Mouse (Mus musculus) bone marrow, adult 2 months (tissue): ENCODE results near the gene Pnldc1. TPM values are rescaled to one million over a fixed set of nuclear protein-coding genes. Genes with fewer than 3 reads are reported as not detected.
"Not testable (repeated sequence)": the region's sequence is repeated elsewhere in the genome, so short reads cannot be mapped to it uniquely, and the experiment has no call there.

Experiments
- H3K27ac ChIP-seq: fragments of 200-500 bp; 2 replicates; pipeline ENCODE4 v1.5.1; 2012; ENCODE audit warnings: low read depth, mild to moderate bottlenecking, control low read depth, inconsistent platforms, low read length; ENCODE audit not compliant: control insufficient read depth, poor library complexity, insufficient read depth
- H3K4me1 ChIP-seq: fragments of 200-500 bp; 2 replicates; pipeline ENCODE4 v1.6.1; 2011; ENCODE audit warnings: low read length; ENCODE audit not compliant: control insufficient read depth, insufficient read depth
- H3K4me3 ChIP-seq: fragments of 200-500 bp; replicated peaks from 2 replicates; pipeline ENCODE3; 2011; ENCODE audit warnings: mild to moderate bottlenecking, low read depth, low read length, control low read depth; ENCODE audit not compliant: control insufficient read depth
- CTCF ChIP-seq: fragments of 200-500 bp; IDR thresholded peaks from 2 replicates; pipeline ENCODE4 v1.5.1; 2011; ENCODE audit warnings: low read length, control low read depth; ENCODE audit not compliant: control insufficient read depth, insufficient read depth
- POLR2A ChIP-seq: fragments of 200-500 bp; IDR thresholded peaks from 2 replicates; pipeline ENCODE4 v1.6.1; 2011; ENCODE audit warnings: low read depth, mild to moderate bottlenecking, control low read depth, low read length, borderline replicate concordance; ENCODE audit not compliant: control insufficient read depth
- WGBS: fragments of 180-500 bp; shearing (Covaris S2); methylation state at CpG from one replicate; pipeline ENCODE4 v1.1.7; 2018; 5-methylcytosine and 5-hydroxymethylcytosine counted together
- polyA plus RNA-seq: library from polyadenylated mRNA; stranded (reverse); fragments of >200 nt; gene quantifications from 2 replicates; pipeline ENCODE4 v1.2.4, GENCODE M21; 2011; ENCODE audit warnings: low replicate concordance; ENCODE audit not compliant: missing spikeins, insufficient read depth, insufficient read length

The Pnldc1 gene
- polyA plus RNA-seq, 1 experiment, result 3.7 TPM

DNA sequence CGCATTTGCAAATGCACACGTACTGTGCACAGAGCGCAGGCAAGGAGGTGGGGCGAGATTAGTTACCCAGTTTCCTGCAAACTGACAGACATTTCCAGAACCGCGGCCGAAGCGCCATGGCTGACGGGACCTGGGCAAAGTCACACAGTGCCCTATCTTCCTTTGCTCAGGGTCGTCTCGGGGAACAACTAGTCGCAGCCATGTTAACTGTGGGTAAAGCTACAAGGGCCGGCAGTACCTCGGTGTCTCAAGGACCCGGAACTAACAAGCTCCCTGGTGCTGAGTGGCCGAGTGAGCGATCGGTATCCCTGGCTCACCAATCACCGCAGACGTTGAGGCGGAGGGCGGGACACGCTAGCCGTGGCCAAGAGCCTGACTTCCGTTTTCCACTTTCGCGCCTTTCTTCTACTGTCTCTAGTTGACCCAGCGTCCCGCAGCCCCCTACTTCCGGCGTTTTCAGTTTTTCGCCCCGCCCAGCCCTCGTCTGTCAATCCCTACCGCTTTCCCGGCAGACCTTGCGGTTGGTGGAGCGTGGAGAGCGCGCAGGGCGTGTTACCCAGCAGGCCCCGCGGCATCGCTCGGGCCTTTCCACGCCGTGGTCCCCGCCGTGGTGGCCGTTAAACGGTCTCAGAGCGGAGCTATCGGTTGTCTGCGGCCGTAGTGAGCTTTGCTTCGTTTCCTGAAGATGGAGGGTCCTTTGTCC, 6.0 kb upstream of the Pnldc1 start, which contains the start of gene Mrpl18:
Mrpl18 (minus strand) TSS at position 465 of the 703 bp plus-strand sequence.
- H3K4me1 ChIP-seq, result no peaks in the 10 kb centered on the region
- TF ChIP-seq POLR2A (peak; percentile 71; the same call in 1 of the 2 replicates), CTCF (no peak)
- peak within 1 kb of the TSS; percentile 82 for H3K27ac ChIP-seq
- WGBS, result under 1% methylated on average over 56 of the region's 56 CpGs
- H3K4me3 ChIP-seq, result peak within 1 kb of the TSS; percentile 94

DNA sequence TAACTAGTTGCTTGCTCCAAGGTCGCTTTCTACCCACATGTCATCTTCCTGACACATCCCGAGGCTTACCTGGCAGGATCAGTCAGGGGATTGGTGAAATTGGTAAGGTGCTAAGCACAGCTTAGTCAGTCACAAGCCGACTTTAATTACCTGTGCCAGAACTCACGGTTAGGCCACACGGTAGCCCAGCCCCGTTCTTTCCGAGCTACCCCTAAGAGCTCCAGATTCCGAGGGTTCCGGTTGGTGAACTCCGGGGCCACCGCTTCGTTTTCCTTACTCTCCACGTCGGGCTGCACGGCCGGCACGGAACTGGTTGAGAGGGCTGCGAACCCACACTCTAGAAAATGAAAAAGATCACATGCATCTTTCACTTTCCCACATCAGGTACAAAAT, 5.5 kb upstream of the Pnldc1 start, which contains the start of gene Tcp1:
Tcp1 (plus strand) TSS at position 214 of the 393 bp plus-strand sequence.
- WGBS, result 1% methylated on average over 18 of the region's 18 CpGs
- TF ChIP-seq POLR2A (no peak), CTCF (no peak)
- Histone ChIP-seq H3K27ac (peak within 1 kb of the TSS; percentile 82), H3K4me1 (no peaks in the 10 kb centered on the region), H3K4me3 (peak within 1 kb of the TSS; percentile 94)

DNA sequence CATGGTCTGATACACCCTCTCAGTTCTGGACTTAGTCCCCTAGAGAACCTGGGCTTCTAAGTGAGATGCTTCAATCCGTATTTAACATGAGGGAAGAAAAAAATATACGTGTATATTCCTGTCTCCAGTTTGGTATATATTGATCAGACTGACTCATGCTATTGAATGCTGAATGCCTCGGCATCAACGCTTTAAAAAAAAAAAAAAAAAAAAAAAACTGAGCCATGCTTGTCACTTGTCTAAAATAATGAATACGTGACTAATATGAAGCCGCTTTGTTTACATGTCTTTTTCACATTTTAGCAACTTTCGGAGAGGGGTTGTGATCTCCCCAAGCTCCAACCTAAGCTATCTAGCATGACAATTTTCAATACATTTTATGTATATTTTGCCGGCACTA, 361 bp upstream of the Pnldc1 start:
- H3K4me1 ChIP-seq, result no peaks in the 10 kb centered on the region
- WGBS, result 88% methylated on average over 8 of the region's 8 CpGs
- no peak for TF ChIP-seq POLR2A
- no peak for TF ChIP-seq CTCF

DNA sequence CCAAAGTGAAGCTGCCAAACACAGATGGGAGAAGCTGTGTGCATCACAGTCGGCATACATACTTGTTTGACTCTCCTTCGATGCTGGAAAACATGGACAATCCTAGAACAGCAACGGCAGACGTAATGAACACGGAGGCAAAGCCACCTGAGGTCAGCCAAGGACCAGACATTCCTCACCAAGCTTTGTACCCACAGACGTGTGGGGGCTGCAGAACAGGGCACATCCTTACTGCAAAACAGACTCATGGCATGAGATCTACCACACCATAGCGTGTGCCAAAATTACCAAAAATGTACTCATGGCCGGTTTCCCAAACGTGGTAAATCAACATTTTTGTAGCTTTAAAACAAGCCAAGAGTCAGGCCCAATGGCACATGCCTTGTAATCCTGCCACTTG, 3.6 kb downstream of the Pnldc1 start:
- WGBS, result 87% methylated on average over 9 of the region's 9 CpGs
- Histone ChIP-seq H3K27ac (no peak overlapping the region), H3K4me1 (no peaks in the 10 kb centered on the region), H3K4me3 (no peak overlapping the region)
- TF ChIP-seq POLR2A (no peak), CTCF (no peak)

More for the DNA sequence above, 361 bp upstream of the Pnldc1 start:
- Histone ChIP-seq H3K4me3 (no peak overlapping the region), H3K27ac (no peak overlapping the region)

DNA sequence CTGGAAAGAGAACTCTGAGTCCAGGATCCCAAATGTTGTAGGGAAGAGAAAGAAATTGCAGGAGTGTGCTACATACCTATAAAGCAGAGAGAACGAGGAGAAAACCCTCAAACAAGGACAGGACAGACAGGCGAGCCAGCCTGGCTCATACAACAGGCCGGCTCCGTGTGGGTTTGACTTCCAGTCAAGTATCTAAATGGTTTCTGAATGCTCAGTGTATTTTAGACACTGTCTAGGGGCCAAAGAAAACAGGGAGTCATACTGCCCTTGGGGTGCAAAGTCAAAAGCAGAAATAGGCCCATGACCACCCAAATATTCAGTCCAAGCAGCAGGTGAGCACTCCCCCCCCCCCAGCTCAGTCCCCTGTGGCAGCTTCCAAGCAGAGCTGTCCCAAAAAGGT, 4.2 kb downstream of the Pnldc1 start:
- no peak for TF ChIP-seq POLR2A
- no peak for TF ChIP-seq CTCF
- H3K4me3 ChIP-seq, result no peak overlapping the region
- no peaks in the 10 kb centered on the region for H3K4me1 ChIP-seq
- 88% methylated on average over 4 of the region's 4 CpGs for WGBS
- H3K27ac ChIP-seq, result no peak overlapping the region

DNA sequence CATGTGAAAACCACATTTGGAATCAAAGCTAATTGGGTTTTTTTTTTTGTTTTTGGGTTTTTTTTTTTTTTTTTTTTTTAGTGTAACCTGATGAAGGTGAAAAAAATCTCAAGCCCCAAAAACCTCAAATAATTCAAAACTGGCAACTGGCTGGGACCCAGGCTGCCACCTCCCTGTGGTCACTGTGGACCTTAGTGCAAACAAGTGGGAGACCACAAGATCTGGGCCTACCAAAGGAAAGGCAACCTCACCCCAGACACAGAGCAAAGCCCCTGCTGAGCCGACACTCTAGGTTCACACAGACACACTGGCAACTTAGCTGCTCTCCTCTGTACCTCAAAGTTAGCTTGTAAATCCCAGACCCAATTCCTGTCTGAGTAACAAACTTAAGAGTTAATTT, 5.7 kb downstream of the Pnldc1 start:
- no peak overlapping the region for H3K27ac ChIP-seq
- 36% methylated on average over 1 of the region's 1 CpGs for WGBS
- no peak for TF ChIP-seq POLR2A
- no peak for TF ChIP-seq CTCF

DNA sequence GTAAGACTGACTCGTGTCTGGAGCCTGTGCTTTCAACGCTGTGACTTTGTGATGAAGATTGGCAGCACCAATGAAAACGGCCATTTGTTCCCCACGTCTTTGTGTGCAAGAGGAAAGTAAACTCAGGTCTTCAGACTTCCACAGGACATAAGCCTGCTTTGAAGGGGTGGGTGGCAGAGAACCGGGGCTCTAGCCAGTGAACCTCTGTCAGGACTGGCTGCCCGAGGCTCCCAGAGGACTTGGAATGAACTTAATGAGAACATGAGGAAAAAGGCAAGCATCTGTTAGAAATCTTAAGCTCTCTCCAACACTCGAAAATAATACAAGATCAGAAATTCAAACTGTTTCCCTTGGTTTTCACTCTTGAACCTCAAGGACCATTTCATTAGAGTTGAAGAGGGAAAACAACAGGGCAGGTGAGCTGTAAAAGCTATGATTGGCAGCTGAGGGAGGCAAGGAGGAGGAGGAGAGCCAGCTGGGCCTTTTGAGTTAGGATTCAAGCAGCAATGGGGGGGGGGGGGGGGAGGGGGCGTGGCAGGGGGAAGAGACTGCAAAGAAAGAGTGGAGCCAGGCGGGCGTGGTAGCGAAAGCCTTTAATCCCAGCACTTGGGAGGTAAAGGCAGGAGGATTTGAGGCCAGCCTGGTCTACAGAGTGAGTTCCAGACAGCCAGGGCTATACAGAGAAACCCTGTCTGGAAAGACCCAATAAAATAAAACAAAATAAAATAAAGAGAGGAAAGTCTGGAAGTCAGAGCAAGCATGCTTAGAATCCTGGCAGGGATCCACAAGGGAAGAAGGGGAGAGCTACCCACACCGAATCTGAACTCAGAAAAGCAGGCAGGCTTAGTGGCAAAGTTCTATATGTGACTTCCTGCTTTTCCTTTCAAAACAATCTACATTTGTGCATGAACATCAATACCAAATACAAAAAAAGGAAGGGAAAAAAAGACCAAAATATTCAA, 6.4 kb downstream of the Pnldc1 start:
- 76% methylated on average over 12 of the region's 12 CpGs for WGBS
- H3K27ac ChIP-seq, result no peak overlapping the region
- no peak overlapping the region for H3K4me3 ChIP-seq
- no peaks in the 10 kb centered on the region for H3K4me1 ChIP-seq
- no peak for TF ChIP-seq CTCF
- no peak for TF ChIP-seq POLR2A

More for the DNA sequence above, 5.7 kb downstream of the Pnldc1 start:
- no peak overlapping the region for H3K4me3 ChIP-seq
- H3K4me1 ChIP-seq, result no peaks in the 10 kb centered on the region

DNA sequence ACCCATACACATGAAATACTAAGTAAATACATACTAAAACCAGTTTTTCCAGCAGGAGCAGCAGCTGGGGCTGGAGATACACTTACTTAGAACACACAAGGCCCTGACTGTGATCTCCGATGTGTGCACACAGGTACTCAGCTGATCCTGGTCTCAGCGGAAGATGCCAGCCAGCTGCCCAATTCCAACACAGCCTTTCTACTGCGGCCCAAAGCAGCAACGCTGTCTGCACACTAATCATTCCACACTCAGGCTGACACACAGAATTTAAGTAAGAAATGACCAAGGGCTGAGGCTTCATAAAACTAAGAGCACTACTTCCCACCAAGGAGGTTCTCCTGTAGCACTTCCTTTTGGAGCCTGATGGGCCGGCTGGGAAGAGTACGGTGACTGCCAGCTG, 7.7 kb downstream of the Pnldc1 start:
- WGBS, result 96% methylated on average over 6 of the region's 6 CpGs
- H3K4me1 ChIP-seq, result no peaks in the 10 kb centered on the region
- no peak overlapping the region for H3K27ac ChIP-seq
- no peak overlapping the region for H3K4me3 ChIP-seq
- TF ChIP-seq CTCF (no peak), POLR2A (no peak)

DNA sequence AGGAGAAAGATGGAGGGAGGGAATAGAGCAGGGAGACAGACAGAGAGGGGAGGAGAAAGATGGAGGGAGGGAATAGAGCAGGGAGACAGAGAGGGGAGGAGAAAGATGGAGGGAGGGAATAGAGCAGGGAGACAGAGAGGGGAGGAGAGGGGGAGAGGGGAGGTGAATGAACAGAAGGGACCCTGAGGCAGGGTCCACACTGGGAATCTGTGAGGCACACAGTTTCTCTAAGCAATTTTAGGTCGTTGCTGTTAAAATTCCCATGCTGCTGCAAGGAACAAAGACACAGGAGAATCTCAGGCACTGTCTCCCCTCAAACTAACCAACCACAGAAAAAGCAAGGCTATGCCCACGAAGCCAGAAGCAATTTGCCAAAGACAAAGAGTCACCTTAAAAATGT, 11.4 kb downstream of the Pnldc1 start:
- not testable (repeated sequence) for H3K27ac ChIP-seq, H3K4me1 ChIP-seq, H3K4me3 ChIP-seq
- 70% methylated on average over 2 of the region's 2 CpGs for WGBS
